Mouse (Mus musculus): ENCODE measurements around the gene St6galnac3.

- TF ChIP-seq CTCF (IDR thresholded peaks at IDR 0.05): no peak
- TF ChIP-seq POLR2A (IDR thresholded peaks at IDR 0.05; ENCODE audit: insufficient read depth, low read depth, low read length): no peak
These were observed 411.4 kb downstream of the St6galnac3 start for GRCm38 (mm10) chr3:153313583-153313982.
